ENCODE assay signal across 11 mouse cellular contexts in the genomic region with DNA sequence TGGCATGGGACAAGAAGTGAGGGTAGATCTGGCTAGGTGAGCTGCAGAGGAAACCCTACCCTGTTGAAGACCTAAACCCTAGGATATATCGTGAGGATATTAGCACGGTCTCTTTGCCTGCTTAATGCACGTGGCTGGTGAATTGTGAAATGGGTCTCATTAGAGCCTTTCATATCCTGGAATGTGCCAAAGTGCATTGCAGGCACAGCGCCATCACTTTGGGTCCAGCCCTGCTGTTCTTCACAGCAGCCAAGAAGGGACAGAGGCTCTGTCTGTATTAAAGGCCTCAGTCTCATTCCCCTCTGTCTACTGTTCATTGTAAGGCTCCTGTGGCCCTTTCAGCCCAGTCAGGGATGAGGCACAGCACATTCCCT.
DNase-seq lines count a peak whose midpoint lies in the region; ATAC-seq and TF ChIP-seq lines count a peak whose summit lies in the region.
"Had no signal": no experiment of that assay in that cellular context is flagged by ENCODE, and none has a peak within 500 bp of the region (broad histone marks: within the 10 kb centered on the region; RNA-seq: fewer than 3 reads in every experiment).

No protein-coding gene starts in this region.

- no peaks in the 10 kb centered on the region for H3K4me1 ChIP-seq in hindbrain, embryonic 11.5 days (replicated peaks; ENCODE audit: control insufficient read depth, insufficient read depth, low read length)
- peaks cover 12% of the 10 kb centered on the region for H3K4me1 ChIP-seq in hindbrain, embryonic 10.5 days (replicated peaks)
- peaks cover 14% of the 10 kb centered on the region for H3K4me1 ChIP-seq in forebrain, embryonic 16.5 days (replicated peaks; ENCODE audit: control insufficient read depth, insufficient read depth, low read length)
- H3K4me1 ChIP-seq: heart, embryonic 13.5 days had no signal

- no peaks in the 10 kb centered on the region for H3K27me3 ChIP-seq in hindbrain, embryonic 11.5 days (ENCODE audit: control insufficient read depth, insufficient read depth, low read length)
- H3K27me3 ChIP-seq in hindbrain, embryonic 10.5 days (ENCODE audit: insufficient read depth, poor library complexity, severe bottlenecking): no peaks in the 10 kb centered on the region
- no peaks in the 10 kb centered on the region for H3K27me3 ChIP-seq in forebrain, embryonic 16.5 days (replicated peaks; ENCODE audit: control insufficient read depth, insufficient read depth, low read length)
- H3K27me3 ChIP-seq: CH12.LX; heart, embryonic 13.5 days; limb, embryonic 15.5 days had no signal

- H3K4me3 ChIP-seq in hindbrain, embryonic 11.5 days (ENCODE audit: low read depth, low read length): no peak overlapping the region
- H3K4me3 ChIP-seq in hindbrain, embryonic 10.5 days: no peak overlapping the region
- peak overlapping the region; percentile 35 for H3K4me3 ChIP-seq in forebrain, embryonic 16.5 days (replicated peaks; ENCODE audit: low read length)
- peak overlapping the region; percentile 28 for H3K4me3 ChIP-seq in left cerebral cortex, adult 2 months
- H3K4me3 ChIP-seq: heart, embryonic 13.5 days; limb, embryonic 15.5 days had no signal

- 75% methylated on average over 4 of the region's 4 CpGs for WGBS in hindbrain, embryonic 11.5 days
- 85% methylated on average over 4 of the region's 4 CpGs for WGBS in hindbrain, embryonic 10.5 days
- WGBS in forebrain, embryonic 16.5 days: 10% methylated on average over 4 of the region's 4 CpGs

- no peak for DNase-seq in hindbrain, embryonic 11.5 days (ENCODE audit: low spot score)
- DNase-seq in hindbrain, embryonic 10.5 days (ENCODE audit: low spot score): no peak
- peak in 1 of 2 experiments; percentile 20 for DNase-seq in left cerebral cortex, adult 2 months (ENCODE audit: extremely low spot score in 1 of 2, low spot score in 2 of 2)
- DNase-seq in right cerebral cortex, postnatal 4 days: peak; percentile 39
- DNase-seq in MN1 (ENCODE audit: low spot score): no peak
- DNase-seq in B cell, adult 2 months: no peak
- DNase-seq in urinary bladder, postnatal 10 days (ENCODE audit: low spot score): no peak

- no peak overlapping the region for H3K4me2 ChIP-seq in hindbrain, embryonic 11.5 days (replicated peaks; ENCODE audit: low read depth, low read length)
- H3K4me2 ChIP-seq in forebrain, embryonic 16.5 days (ENCODE audit: low read length): peak overlapping the region; percentile 64
- H3K4me2 ChIP-seq: heart, embryonic 13.5 days; limb, embryonic 15.5 days had no signal

- H3K36me3 ChIP-seq in hindbrain, embryonic 11.5 days (ENCODE audit: control insufficient read depth, insufficient read depth, low read length): no peaks in the 10 kb centered on the region
- H3K36me3 ChIP-seq in hindbrain, embryonic 10.5 days: no peaks in the 10 kb centered on the region
- H3K36me3 ChIP-seq in forebrain, embryonic 16.5 days (ENCODE audit: control insufficient read depth, insufficient read depth): no peaks in the 10 kb centered on the region
- H3K36me3 ChIP-seq: heart, embryonic 13.5 days; limb, embryonic 15.5 days had no signal

- H3K27ac ChIP-seq in hindbrain, embryonic 11.5 days (ENCODE audit: low read depth, low read length): no peak overlapping the region
- no peak overlapping the region for H3K27ac ChIP-seq in hindbrain, embryonic 10.5 days
- H3K27ac ChIP-seq in forebrain, embryonic 16.5 days (ENCODE audit: low read length): peak overlapping the region; percentile 79
- peak overlapping the region; percentile 79 for H3K27ac ChIP-seq in left cerebral cortex, adult 2 months
- H3K27ac ChIP-seq: heart, embryonic 13.5 days; limb, embryonic 15.5 days had no signal

- intact Hi-C loops in left cerebral cortex, adult 2 months (cut with DNase I): no loop called here

- no peak overlapping the region for H3K9ac ChIP-seq in hindbrain, embryonic 11.5 days (ENCODE audit: low read depth, low read length)
- peak overlapping the region; percentile 24 for H3K9ac ChIP-seq in forebrain, embryonic 16.5 days (replicated peaks; ENCODE audit: low read depth, low read length)
- H3K9ac ChIP-seq: heart, embryonic 13.5 days; limb, embryonic 15.5 days had no signal

- H3K9me3 ChIP-seq in hindbrain, embryonic 11.5 days (ENCODE audit: control insufficient read depth, low read length): no peaks in the 10 kb centered on the region
- H3K9me3 ChIP-seq in hindbrain, embryonic 10.5 days: no peaks in the 10 kb centered on the region
- H3K9me3 ChIP-seq in forebrain, embryonic 16.5 days (ENCODE audit: control insufficient read depth, low read length): no peaks in the 10 kb centered on the region
- H3K9me3 ChIP-seq: heart, embryonic 13.5 days; limb, embryonic 15.5 days had no signal

- no peak for TF ChIP-seq CTCF in left cerebral cortex, adult 2 months (IDR thresholded peaks at IDR 0.05)

- ATAC-seq in hindbrain, embryonic 11.5 days (ENCODE audit: low FRiP score): peak; percentile 66
- peak; percentile 80 for ATAC-seq in forebrain, embryonic 16.5 days

Comparison
In these comparisons a context has a peak if more than half of its experiments do, and no peak if none do; other contexts are left out.
1. H3K27ac ChIP-seq: peak in forebrain, embryonic 16.5 days (single experiment) and left cerebral cortex, adult 2 months (single experiment); none in hindbrain, embryonic 11.5 days (single experiment) and hindbrain, embryonic 10.5 days (single experiment).
2. H3K4me3 ChIP-seq: peak in forebrain, embryonic 16.5 days (single experiment) and left cerebral cortex, adult 2 months (single experiment); none in hindbrain, embryonic 11.5 days (single experiment) and hindbrain, embryonic 10.5 days (single experiment).